Mouse (Mus musculus) effector memory CD4-positive, alpha-beta T cell, adult 5 months (primary cell): ENCODE data around the gene Wasf1. TPM values are rescaled to one million over a fixed set of nuclear protein-coding genes. Genes with fewer than 3 reads are reported as not detected.

Experiments used
- polyA plus RNA-seq: library from polyadenylated mRNA; unstranded; fragments of 100-300 nt; shearing (Covaris generic); gene quantifications from one replicate; pipeline ENCODE4 v1.2.1, GENCODE M21; 2017

The Wasf1 gene
- polyA plus RNA-seq = not detected

GRCm38 (mm10) chr10:40882831-40883643 is at the start of gene Wasf1, which contains the start of gene Cdc40:
Wasf1 (plus strand) TSS chr10:40883475.
Cdc40 (minus strand) TSS chr10:40883311.

Other genes with a start within 250 kb of the Wasf1 start
- gene Mettl24, start 200.2 kb upstream of the Wasf1 start, polyA plus RNA-seq = not detected
- gene Cdc40, start 164 bp upstream of the Wasf1 start, polyA plus RNA-seq = 55.0 TPM
- not detected for gene Gpr6, start 188.8 kb downstream of the Wasf1 start, polyA plus RNA-seq